Mouse (Mus musculus) v-Abl transformed pro-B cells (cell line): ENCODE data around the gene Fgfrl1.
"Not testable (repeated sequence)": the region's sequence is repeated elsewhere in the genome, so short reads cannot be mapped to it uniquely, and the experiment has no call there.

Experiments used
- in situ Hi-C, 2 experiments: fragments of 400-800 bp; cut with MboI; formaldehyde crosslinking; loops; one replicate each; pipeline ENCODE4 v1.15.1; 2025; ENCODE audit not compliant: unreplicated experiment in 2 of 2

Fgfrl1 gene

GRCm38 (mm10) chr5:108727425-108727824 lies 35.2 kb downstream of the Fgfrl1 start:
- in situ Hi-C loops = loop anchor here in 1 of 2 experiments (5.0 kb wide), 1 partner anchor 55 kb away; no protein-coding TSS in a partner anchor

GRCm38 (mm10) chr5:108741844-108742243 lies 49.7 kb downstream of the Fgfrl1 start:
- in situ Hi-C loops = no loop called here

- in situ Hi-C loops = no loop called here
These were observed 50.4 kb downstream of the Fgfrl1 start for GRCm38 (mm10) chr5:108742596-108742995.

- in situ Hi-C loops = no loop called here
These were observed 51.7 kb downstream of the Fgfrl1 start for GRCm38 (mm10) chr5:108743856-108744255.

- in situ Hi-C loops = no loop called here
These were observed 52.4 kb downstream of the Fgfrl1 start for GRCm38 (mm10) chr5:108744629-108745028.

GRCm38 (mm10) chr5:108750328-108751210 lies 58.4 kb downstream of the Fgfrl1 start:
- in situ Hi-C loops = no loop called here

GRCm38 (mm10) chr5:108751258-108751657 lies 59.1 kb downstream of the Fgfrl1 start:
- in situ Hi-C loops = not testable (repeated sequence)
